Mouse (Mus musculus) neural tube, embryonic 11.5 days (tissue): ENCODE results near the gene Mknk1. TPM values are rescaled to one million over a fixed set of nuclear protein-coding genes. Genes with fewer than 3 reads are reported as not detected.
A peak's percentile ranks its signal among the peaks of the same experiment; 100 is the strongest.

Source experiments
- ATAC-seq: fragments of 200-750 bp; cut with Nextera tagmentation; 2 replicates; pipeline ENCODE4 v1.8.0; 2017; ENCODE audit warnings: moderate number of reproducible peaks, mild to moderate bottlenecking, moderate TSS enrichment, moderate library complexity; ENCODE audit not compliant: insufficient read depth, low FRiP score, low TSS enrichment
- DNase-seq: peaks from one replicate; pipeline ENCODE4 v3.0.0-alpha.2; 2015; ENCODE audit warnings: low spot score
- H3K27ac ChIP-seq: fragments of 300-500 bp; sonication (generic); 2 replicates; pipeline ENCODE4 v1.5.1; 2014; ENCODE audit warnings: low read depth, mild to moderate bottlenecking, low read length
- H3K27me3 ChIP-seq: fragments of 300-500 bp; sonication (generic); 2 replicates; pipeline ENCODE4 v1.6.1; 2014; ENCODE audit warnings: mild to moderate bottlenecking, low read length, mixed read lengths; ENCODE audit not compliant: control insufficient read depth, insufficient read depth
- H3K36me3 ChIP-seq: fragments of 300-500 bp; sonication (generic); 2 replicates; pipeline ENCODE4 v1.6.1; 2014; ENCODE audit warnings: mild to moderate bottlenecking, low read length, moderate library complexity, mixed read lengths; ENCODE audit not compliant: control insufficient read depth, insufficient read depth
- H3K4me1 ChIP-seq: fragments of 300-500 bp; sonication (generic); 2 replicates; pipeline ENCODE4 v1.6.1; 2014; ENCODE audit warnings: low read length, mixed read lengths; ENCODE audit not compliant: control insufficient read depth, insufficient read depth
- H3K4me2 ChIP-seq: fragments of 300-500 bp; sonication (generic); 2 replicates; pipeline ENCODE4 v1.6.1; 2014; ENCODE audit warnings: low read depth, mild to moderate bottlenecking, moderate library complexity
- H3K4me3 ChIP-seq: fragments of 300-500 bp; sonication (generic); 2 replicates; pipeline ENCODE4 v1.5.1; 2014; ENCODE audit warnings: low read depth, low read length
- H3K9ac ChIP-seq: fragments of 300-500 bp; sonication (generic); 2 replicates; pipeline ENCODE4 v1.6.1; 2014; ENCODE audit warnings: mild to moderate bottlenecking, low read length
- H3K9me3 ChIP-seq: fragments of 300-500 bp; sonication (generic); 2 replicates; pipeline ENCODE4 v1.6.1; 2016; ENCODE audit warnings: low read length; ENCODE audit not compliant: control insufficient read depth
- WGBS: fragments of 180-500 bp; shearing (Covaris S2); extraction: QIAGEN DNeasy Blood & Tissue Kit; methylation state at CpG from one replicate; pipeline ENCODE4 v1.1.7; 2014; 5-methylcytosine and 5-hydroxymethylcytosine counted together
- polyA plus RNA-seq: library from polyadenylated mRNA; unstranded; fragments of >200 nt; fragmentation: Nextera tagmentation; extraction: Ambion mirVana; gene quantifications from 2 replicates; pipeline ENCODE4 v1.2.1, GENCODE M21; 2014

Mknk1 gene
- 21.2 and 25.5 TPM in 2 replicates for polyA plus RNA-seq

- no peaks in the 10 kb centered on the region for H3K36me3 ChIP-seq
- H3K4me2 ChIP-seq = peak within 1 kb of the TSS; percentile 60
- no peaks in the 10 kb centered on the region for H3K27me3 ChIP-seq
- H3K4me1 ChIP-seq = 0 out of 2 replicates have a peak, but pooled peaks cover 3% of the 10 kb centered on the region
- H3K9ac ChIP-seq = peak within 1 kb of the TSS; percentile 60
- no peak within 1 kb of the TSS for H3K27ac ChIP-seq
- peak; percentile 93 for ATAC-seq
- H3K9me3 ChIP-seq = no peaks in the 10 kb centered on the region
- H3K4me3 ChIP-seq = peak within 1 kb of the TSS; percentile 62
- peak; percentile 92 for DNase-seq
- WGBS = 3% methylated on average over 51 of the region's 51 CpGs
Observed at GRCm38 (mm10) chr4:115838696-115839641, at the start of gene Mknk1. TSS of gene Mknk1 (plus strand) at chr4:115839198.

- Histone ChIP-seq H3K36me3 (0 out of 2 replicates have a peak, but pooled peaks cover 3% of the 10 kb centered on the region), H3K4me2 (no peak overlapping the region), H3K9me3 (no peaks in the 10 kb centered on the region), H3K4me3 (no peak overlapping the region), H3K4me1 (no peaks in the 10 kb centered on the region), H3K27ac (no peak overlapping the region), H3K27me3 (no peaks in the 10 kb centered on the region), H3K9ac (no peak overlapping the region)
- DNase-seq = no peak
- no peak for ATAC-seq
- WGBS = 74% methylated on average over 3 of the region's 3 CpGs
Observed at GRCm38 (mm10) chr4:115790864-115791263, 48.1 kb upstream of the Mknk1 start.

GRCm38 (mm10) chr4:115795360-115795759 is 43.6 kb upstream of the Mknk1 start:
- 45% methylated on average over 3 of the region's 3 CpGs for WGBS
- H3K36me3 ChIP-seq = peaks cover 3% of the 10 kb centered on the region
- H3K4me2 ChIP-seq = no peak overlapping the region
- no peak overlapping the region for H3K4me3 ChIP-seq
- no peak overlapping the region for H3K9ac ChIP-seq
- DNase-seq (no peak), ATAC-seq (no peak)
- H3K4me1 ChIP-seq = no peaks in the 10 kb centered on the region
- H3K27me3 ChIP-seq = no peaks in the 10 kb centered on the region
- H3K9me3 ChIP-seq = no peaks in the 10 kb centered on the region
- no peak overlapping the region for H3K27ac ChIP-seq

- Histone ChIP-seq H3K4me2 (no peak overlapping the region), H3K27ac (no peak overlapping the region), H3K9ac (no peak overlapping the region), H3K9me3 (no peaks in the 10 kb centered on the region), H3K27me3 (no peaks in the 10 kb centered on the region), H3K4me1 (no peaks in the 10 kb centered on the region), H3K36me3 (peaks cover 5% of the 10 kb centered on the region), H3K4me3 (no peak overlapping the region)
- DNase-seq = no peak
- WGBS = 91% methylated on average over 3 of the region's 3 CpGs
- no peak for ATAC-seq
Observed at GRCm38 (mm10) chr4:115799981-115800380, 39.0 kb upstream of the Mknk1 start.

GRCm38 (mm10) chr4:115812326-115812725 is 26.7 kb upstream of the Mknk1 start:
- no peaks in the 10 kb centered on the region for H3K9me3 ChIP-seq
- ATAC-seq (no peak), DNase-seq (no peak)
- 92% methylated on average over 4 of the region's 4 CpGs for WGBS
- no peaks in the 10 kb centered on the region for H3K27me3 ChIP-seq
- no peak overlapping the region for H3K9ac ChIP-seq
- H3K4me1 ChIP-seq = no peaks in the 10 kb centered on the region
- no peak overlapping the region for H3K27ac ChIP-seq
- H3K4me2 ChIP-seq = no peak overlapping the region
- no peaks in the 10 kb centered on the region for H3K36me3 ChIP-seq
- no peak overlapping the region for H3K4me3 ChIP-seq

- WGBS = 88% methylated on average over 5 of the region's 5 CpGs
- Histone ChIP-seq H3K4me3 (no peak overlapping the region), H3K27me3 (no peaks in the 10 kb centered on the region), H3K9me3 (no peaks in the 10 kb centered on the region), H3K27ac (no peak overlapping the region), H3K4me1 (no peaks in the 10 kb centered on the region), H3K9ac (no peak overlapping the region), H3K36me3 (no peaks in the 10 kb centered on the region), H3K4me2 (no peak overlapping the region)
- ATAC-seq (no peak), DNase-seq (no peak)
Observed at GRCm38 (mm10) chr4:115815606-115816005, 23.4 kb upstream of the Mknk1 start.

DNA sequence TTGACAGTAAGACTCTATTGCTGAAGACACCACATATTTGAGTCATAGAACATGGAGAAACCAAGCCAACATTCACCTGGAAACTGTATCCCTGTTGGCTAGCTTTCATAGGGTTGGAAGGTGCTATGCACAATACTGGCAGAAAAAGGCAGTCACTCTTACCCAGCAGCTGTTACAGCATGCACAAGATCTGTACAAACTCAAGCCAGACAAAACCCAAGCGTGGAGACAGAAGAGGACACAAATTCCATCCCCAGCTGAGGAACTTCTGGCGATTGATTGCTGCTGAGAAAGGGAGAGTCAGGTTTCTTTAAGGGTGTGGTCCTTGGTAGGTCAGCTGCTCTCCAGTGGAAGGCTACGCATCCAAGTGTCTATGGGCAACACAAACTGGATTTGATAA is 18.8 kb upstream of the Mknk1 start:
- WGBS = 75% methylated on average over 3 of the region's 3 CpGs

GRCm38 (mm10) chr4:115820944-115821343 is 18.1 kb upstream of the Mknk1 start:
- H3K36me3 ChIP-seq = no peaks in the 10 kb centered on the region
- ATAC-seq (no peak), DNase-seq (no peak)
- H3K27me3 ChIP-seq = no peaks in the 10 kb centered on the region
- H3K4me2 ChIP-seq = no peak overlapping the region
- no peak overlapping the region for H3K4me3 ChIP-seq
- H3K9me3 ChIP-seq = no peaks in the 10 kb centered on the region
- H3K27ac ChIP-seq = no peak overlapping the region
- 69% methylated on average over 3 of the region's 3 CpGs for whole genome bisulfite sequencing
- H3K4me1 ChIP-seq = no peaks in the 10 kb centered on the region
- no peak overlapping the region for H3K9ac ChIP-seq

More for the DNA sequence above, 18.8 kb upstream of the Mknk1 start:
- Histone ChIP-seq H3K27ac (no peak overlapping the region), H3K4me3 (no peak overlapping the region), H3K9ac (no peak overlapping the region), H3K4me2 (no peak overlapping the region), H3K36me3 (no peaks in the 10 kb centered on the region), H3K9me3 (no peaks in the 10 kb centered on the region), H3K27me3 (no peaks in the 10 kb centered on the region), H3K4me1 (no peaks in the 10 kb centered on the region)
- ATAC-seq (no peak), DNase-seq (no peak)

GRCm38 (mm10) chr4:115821431-115821830 is 17.6 kb upstream of the Mknk1 start:
- Histone ChIP-seq H3K9ac (no peak overlapping the region), H3K36me3 (no peaks in the 10 kb centered on the region), H3K4me2 (no peak overlapping the region), H3K4me3 (no peak overlapping the region), H3K9me3 (no peaks in the 10 kb centered on the region), H3K27me3 (no peaks in the 10 kb centered on the region), H3K4me1 (no peaks in the 10 kb centered on the region), H3K27ac (no peak overlapping the region)
- DNase-seq (no peak), ATAC-seq (no peak)
